Comparison of ENCODE assay signal across 8 mouse cellular contexts in the genomic region with DNA sequence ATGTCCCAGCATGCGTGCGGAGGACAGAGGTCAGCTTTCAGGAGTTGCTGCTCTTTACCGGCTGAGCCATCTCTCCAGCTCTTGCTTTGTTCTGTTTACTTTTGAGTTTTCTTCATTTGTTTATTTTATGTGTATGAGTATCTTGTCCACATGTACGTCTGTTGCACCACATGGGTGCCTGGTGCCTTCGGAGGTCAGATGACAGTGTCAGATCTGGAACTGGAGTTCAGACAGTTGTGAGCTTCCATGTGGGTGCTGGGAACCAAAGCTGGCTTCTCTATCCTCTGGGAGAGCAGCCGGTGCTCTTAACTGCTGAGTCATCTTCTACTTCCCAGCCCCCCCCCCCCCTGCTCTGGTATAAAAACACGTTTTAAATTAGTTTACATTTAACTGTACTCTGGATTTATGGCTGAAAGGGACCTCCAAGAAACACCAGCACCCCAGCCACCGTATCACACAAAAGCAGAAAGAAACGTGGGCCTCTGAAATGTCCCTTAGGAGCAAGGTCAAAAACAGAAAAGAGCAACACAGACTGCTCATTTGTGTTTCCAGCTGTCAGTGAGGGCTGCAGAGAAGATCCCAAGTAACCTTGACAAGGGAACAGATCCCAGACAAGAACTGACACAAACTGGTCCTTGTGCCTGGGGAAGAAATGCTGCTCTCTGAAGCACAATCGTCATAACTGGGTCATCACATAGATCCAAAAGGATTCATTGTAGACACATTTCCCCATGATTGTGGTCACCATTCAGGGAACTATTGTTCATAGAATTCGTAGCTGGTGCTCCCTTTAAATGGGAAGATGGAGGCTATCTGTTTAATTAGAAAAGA. TPM values are rescaled to one million over a fixed set of nuclear protein-coding genes. Genes with fewer than 3 reads are reported as not detected.
DNase-seq lines count a peak whose midpoint lies in the region; ATAC-seq and TF ChIP-seq lines count a peak whose summit lies in the region.

No protein-coding gene starts in this region.

- TF ChIP-seq EP300 in heart, postnatal 0 days (IDR thresholded peaks at IDR 0.05; ENCODE audit: low read depth) = no peak

- no peak overlapping the region for H3K9ac ChIP-seq in midbrain, embryonic 11.5 days (ENCODE audit: low read length)
- H3K9ac ChIP-seq in midbrain, embryonic 16.5 days (ENCODE audit: low read depth, low read length) = no peak overlapping the region
- H3K9ac ChIP-seq in heart, postnatal 0 days (replicated peaks; ENCODE audit: low read depth, low read length) = no peak overlapping the region
- no peak overlapping the region for H3K9ac ChIP-seq in forebrain, embryonic 16.5 days (replicated peaks; ENCODE audit: low read depth, low read length)
- no peak overlapping the region for H3K9ac ChIP-seq in forebrain, embryonic 15.5 days (replicated peaks)

- no peak for ATAC-seq in midbrain, embryonic 11.5 days (ENCODE audit: low FRiP score)
- ATAC-seq in midbrain, embryonic 16.5 days = no peak
- 0 out of 2 replicates have a peak, but pooled peaks have one; percentile 9 for ATAC-seq in heart, postnatal 0 days (ENCODE audit: insufficient read depth, low read depth)
- ATAC-seq in megakaryocyte, adult 5-6 weeks (ENCODE audit: poor library complexity, severe bottlenecking) = 0 out of 2 replicates have a peak, but pooled peaks have one; percentile 3
- no peak for ATAC-seq in forebrain, embryonic 16.5 days
- ATAC-seq in forebrain, embryonic 15.5 days (replicated peaks) = no peak

- no peaks in the 10 kb centered on the region for H3K9me3 ChIP-seq in midbrain, embryonic 11.5 days (ENCODE audit: control insufficient read depth, low read length)
- H3K9me3 ChIP-seq in midbrain, embryonic 16.5 days (replicated peaks; ENCODE audit: control insufficient read depth, low read length, poor library complexity, severe bottlenecking) = no peaks in the 10 kb centered on the region
- H3K9me3 ChIP-seq in heart, postnatal 0 days (replicated peaks; ENCODE audit: control insufficient read depth, low read length) = no peaks in the 10 kb centered on the region
- H3K9me3 ChIP-seq in forebrain, embryonic 16.5 days (ENCODE audit: control insufficient read depth, low read length) = no peaks in the 10 kb centered on the region
- no peaks in the 10 kb centered on the region for H3K9me3 ChIP-seq in forebrain, embryonic 15.5 days

- no peaks in the 10 kb centered on the region for H3K27me3 ChIP-seq in midbrain, embryonic 11.5 days (ENCODE audit: control insufficient read depth, insufficient read depth, low read length)
- no peaks in the 10 kb centered on the region for H3K27me3 ChIP-seq in midbrain, embryonic 16.5 days (ENCODE audit: control insufficient read depth, insufficient read depth, low read depth, low read length)
- no peaks in the 10 kb centered on the region for H3K27me3 ChIP-seq in heart, postnatal 0 days (ENCODE audit: control insufficient read depth, insufficient read depth, low read length)
- no peaks in the 10 kb centered on the region for H3K27me3 ChIP-seq in forebrain, embryonic 16.5 days (replicated peaks; ENCODE audit: control insufficient read depth, insufficient read depth, low read length)
- H3K27me3 ChIP-seq in forebrain, embryonic 15.5 days = no peaks in the 10 kb centered on the region

- no peaks in the 10 kb centered on the region for H3K36me3 ChIP-seq in midbrain, embryonic 11.5 days (ENCODE audit: control insufficient read depth, insufficient read depth, low read length)
- no peaks in the 10 kb centered on the region for H3K36me3 ChIP-seq in midbrain, embryonic 16.5 days (ENCODE audit: control insufficient read depth, insufficient read depth, low read length)
- no peaks in the 10 kb centered on the region for H3K36me3 ChIP-seq in heart, postnatal 0 days (replicated peaks; ENCODE audit: control insufficient read depth, insufficient read depth, low read length)
- H3K36me3 ChIP-seq in forebrain, embryonic 16.5 days (ENCODE audit: control insufficient read depth, insufficient read depth) = no peaks in the 10 kb centered on the region
- no peaks in the 10 kb centered on the region for H3K36me3 ChIP-seq in forebrain, embryonic 15.5 days

- no peak overlapping the region for H3K27ac ChIP-seq in midbrain, embryonic 11.5 days (ENCODE audit: low read depth, low read length)
- no peak overlapping the region for H3K27ac ChIP-seq in midbrain, embryonic 16.5 days (ENCODE audit: low read length)
- H3K27ac ChIP-seq in heart, postnatal 0 days (ENCODE audit: low read depth) = peak overlapping the region; percentile 83
- H3K27ac ChIP-seq in forebrain, embryonic 16.5 days (ENCODE audit: low read length) = no peak overlapping the region
- H3K27ac ChIP-seq in forebrain, embryonic 15.5 days (replicated peaks) = no peak overlapping the region

- H3K4me3 ChIP-seq in midbrain, embryonic 11.5 days (ENCODE audit: low read depth, low read length) = no peak overlapping the region
- H3K4me3 ChIP-seq in midbrain, embryonic 16.5 days (ENCODE audit: low read depth, low read length) = no peak overlapping the region
- no peak overlapping the region for H3K4me3 ChIP-seq in heart, postnatal 0 days (ENCODE audit: low read depth, low read length)
- H3K4me3 ChIP-seq in forebrain, embryonic 16.5 days (replicated peaks; ENCODE audit: low read length) = no peak overlapping the region
- H3K4me3 ChIP-seq in forebrain, embryonic 15.5 days = no peak overlapping the region

- no peak for TF ChIP-seq CTCF in heart, postnatal 0 days (IDR thresholded peaks at IDR 0.05; ENCODE audit: low read depth)

- H3K4me1 ChIP-seq in midbrain, embryonic 11.5 days (ENCODE audit: control insufficient read depth, insufficient read depth, low read length) = no peaks in the 10 kb centered on the region
- H3K4me1 ChIP-seq in midbrain, embryonic 16.5 days (ENCODE audit: control insufficient read depth, insufficient read depth, low read length) = no peaks in the 10 kb centered on the region
- H3K4me1 ChIP-seq in heart, postnatal 0 days (ENCODE audit: control insufficient read depth, insufficient read depth) = 0 out of 2 replicates have a peak, but pooled peaks cover 5% of the 10 kb centered on the region
- H3K4me1 ChIP-seq in forebrain, embryonic 16.5 days (replicated peaks; ENCODE audit: control insufficient read depth, insufficient read depth, low read length) = no peaks in the 10 kb centered on the region
- no peaks in the 10 kb centered on the region for H3K4me1 ChIP-seq in forebrain, embryonic 15.5 days

- WGBS in midbrain, embryonic 11.5 days = 71% methylated on average over 11 of the region's 11 CpGs
- WGBS in midbrain, embryonic 16.5 days = 77% methylated on average over 11 of the region's 11 CpGs
- WGBS in heart, postnatal 0 days = 65% methylated on average over 11 of the region's 11 CpGs
- WGBS in forebrain, embryonic 16.5 days = 78% methylated on average over 11 of the region's 11 CpGs
- WGBS in forebrain, embryonic 15.5 days = 77% methylated on average over 11 of the region's 11 CpGs

- peak; percentile 82 for DNase-seq in midbrain, embryonic 11.5 days (ENCODE audit: low spot score, missing footprints)
- DNase-seq in adrenal gland, postnatal 14 days = peak; percentile 30
- no peak for DNase-seq in heart, postnatal 0 days (ENCODE audit: low spot score)
- no peak for DNase-seq in B cell, adult 2 months

- no peak overlapping the region for H3K4me2 ChIP-seq in midbrain, embryonic 11.5 days
- H3K4me2 ChIP-seq in midbrain, embryonic 16.5 days (ENCODE audit: low read length) = no peak overlapping the region
- peak overlapping the region; percentile 48 for H3K4me2 ChIP-seq in heart, postnatal 0 days (ENCODE audit: low read depth, low read length)
- H3K4me2 ChIP-seq in forebrain, embryonic 16.5 days (ENCODE audit: low read length) = no peak overlapping the region
- no peak overlapping the region for H3K4me2 ChIP-seq in forebrain, embryonic 15.5 days (replicated peaks)

RNA-seq across cellular contexts. Expression of gene Prdm10, which starts 26.3 kb away (rescaled TPM):
- polyA plus RNA-seq in midbrain, embryonic 11.5 days (2014; fragmentation: Nextera tagmentation; extraction: Ambion mirVana) = 6.8 and 7.9 TPM in 2 replicates
- 9.4 and 9.6 TPM in 2 replicates for polyA plus RNA-seq in midbrain, embryonic 16.5 days (2015; fragmentation: Nextera tagmentation; extraction: Ambion mirVana)
- 8.0 and 8.3 TPM in 2 replicates for total RNA-seq in adrenal gland, postnatal 14 days (2021)
- 2.6 and 5.8 TPM in 2 replicates for total RNA-seq in heart, postnatal 0 days (2014; rRNA removed; ENCODE audit: low replicate concordance)
- 1.2 and 1.3 TPM in 2 replicates for polyA plus RNA-seq in heart, postnatal 0 days (2015; fragmentation: Nextera tagmentation; extraction: Ambion mirVana)
- 10.4 and 13.3 TPM in 2 replicates for total RNA-seq in megakaryocyte, adult 5-6 weeks (2015)
- 8.3 and 9.4 TPM in 2 replicates for total RNA-seq in megakaryocyte, adult 5-6 weeks (2017)
- 9.8 and 12.1 TPM in 2 replicates for polyA plus RNA-seq in forebrain, embryonic 16.5 days (2015; fragmentation: Nextera tagmentation; extraction: Ambion mirVana)
- polyA plus RNA-seq in forebrain, embryonic 15.5 days (2015; fragmentation: Nextera tagmentation; extraction: Ambion mirVana) = 10.2 and 10.4 TPM in 2 replicates

RNA-seq across cellular contexts. Expression of gene Aplp2, which starts 42.5 kb away (rescaled TPM):
- polyA plus RNA-seq in midbrain, embryonic 11.5 days (2014; fragmentation: Nextera tagmentation; extraction: Ambion mirVana) = 233 and 256 TPM in 2 replicates
- polyA plus RNA-seq in midbrain, embryonic 16.5 days (2015; fragmentation: Nextera tagmentation; extraction: Ambion mirVana) = 361 and 403 TPM in 2 replicates
- 627 and 648 TPM in 2 replicates for total RNA-seq in adrenal gland, postnatal 14 days (2021)
- 305 and 331 TPM in 2 replicates for total RNA-seq in heart, postnatal 0 days (2014; rRNA removed; ENCODE audit: low replicate concordance)
- 301 and 312 TPM in 2 replicates for polyA plus RNA-seq in heart, postnatal 0 days (2015; fragmentation: Nextera tagmentation; extraction: Ambion mirVana)
- 68.9 and 88.0 TPM in 2 replicates for total RNA-seq in megakaryocyte, adult 5-6 weeks (2015)
- 101 and 113 TPM in 2 replicates for total RNA-seq in megakaryocyte, adult 5-6 weeks (2017)
- polyA plus RNA-seq in forebrain, embryonic 16.5 days (2015; fragmentation: Nextera tagmentation; extraction: Ambion mirVana) = 275 and 276 TPM in 2 replicates
- 210 and 227 TPM in 2 replicates for polyA plus RNA-seq in forebrain, embryonic 15.5 days (2015; fragmentation: Nextera tagmentation; extraction: Ambion mirVana)

Comparison
In these comparisons a context has a peak if more than half of its experiments do, and no peak if none do; other contexts are left out.
1. ATAC-seq: peak in heart, postnatal 0 days (single experiment) and megakaryocyte, adult 5-6 weeks (single experiment); none in midbrain, embryonic 11.5 days (single experiment), midbrain, embryonic 16.5 days (single experiment), forebrain, embryonic 16.5 days (single experiment) and forebrain, embryonic 15.5 days (single experiment).
2. DNase-seq: peak in midbrain, embryonic 11.5 days (single experiment) and adrenal gland, postnatal 14 days (single experiment); none in heart, postnatal 0 days (single experiment) and B cell, adult 2 months (0 of 2).